Mouse (Mus musculus) hindbrain, embryonic 11.5 days (tissue): ENCODE measurements around the gene Arhgef2. TPM values are rescaled to one million over a fixed set of nuclear protein-coding genes. Genes with fewer than 3 reads are reported as not detected.

Source experiments
- ATAC-seq: fragments of 200-750 bp; cut with Nextera tagmentation; 2 replicates; pipeline ENCODE4 v1.8.0; 2017; ENCODE audit warnings: mild to moderate bottlenecking, moderate TSS enrichment, moderate library complexity; ENCODE audit not compliant: low FRiP score
- DNase-seq: peaks from one replicate; pipeline ENCODE4 v3.0.0-alpha.2; 2015; ENCODE audit warnings: low spot score
- H3K27ac ChIP-seq: fragments of 300-500 bp; sonication (generic); 2 replicates; pipeline ENCODE4 v1.5.1; 2014; ENCODE audit warnings: mild to moderate bottlenecking, low read depth, low read length
- H3K27me3 ChIP-seq: fragments of 300-500 bp; sonication (generic); 2 replicates; pipeline ENCODE4 v1.6.1; 2014; ENCODE audit warnings: mild to moderate bottlenecking, low read length, moderate library complexity, mixed read lengths; ENCODE audit not compliant: control insufficient read depth, insufficient read depth
- H3K36me3 ChIP-seq: fragments of 300-500 bp; sonication (generic); 2 replicates; pipeline ENCODE4 v1.6.1; 2014; ENCODE audit warnings: mild to moderate bottlenecking, low read length, moderate library complexity, mixed read lengths; ENCODE audit not compliant: control insufficient read depth, insufficient read depth
- H3K4me1 ChIP-seq: fragments of 300-500 bp; sonication (generic); replicated peaks from 2 replicates; pipeline ENCODE4 v1.6.1; 2014; ENCODE audit warnings: low read length, mixed read lengths; ENCODE audit not compliant: control insufficient read depth, insufficient read depth
- H3K4me2 ChIP-seq: fragments of 300-500 bp; sonication (generic); replicated peaks from 2 replicates; pipeline ENCODE4 v1.6.1; 2014; ENCODE audit warnings: mild to moderate bottlenecking, low read depth, low read length
- H3K4me3 ChIP-seq: fragments of 300-500 bp; sonication (generic); 2 replicates; pipeline ENCODE4 v1.5.1; 2014; ENCODE audit warnings: low read depth, low read length
- H3K9ac ChIP-seq: fragments of 300-500 bp; sonication (generic); 2 replicates; pipeline ENCODE4 v1.6.1; 2014; ENCODE audit warnings: low read depth, low read length
- H3K9me3 ChIP-seq: fragments of 300-500 bp; sonication (generic); 2 replicates; pipeline ENCODE4 v1.6.1; 2016; ENCODE audit warnings: low read length; ENCODE audit not compliant: control insufficient read depth
- WGBS: fragments of 180-500 bp; shearing (Covaris S2); extraction: QIAGEN DNeasy Blood & Tissue Kit; methylation state at CpG from one replicate; pipeline ENCODE4 v1.1.7; 2014; 5-methylcytosine and 5-hydroxymethylcytosine counted together
- polyA plus RNA-seq: library from polyadenylated mRNA; unstranded; fragments of >200 nt; fragmentation: Nextera tagmentation; extraction: Ambion mirVana; gene quantifications from 2 replicates; pipeline ENCODE4 v1.2.1, GENCODE M21; 2014

Gene Arhgef2
- polyA plus RNA-seq, 1 experiment from 2014 or later: 181 TPM

GRCm38 (mm10) chr3:88615117-88615516 is 9.4 kb downstream of the Arhgef2 start:
- Histone ChIP-seq H3K9ac (no peak overlapping the region), H3K4me2 (no peak overlapping the region), H3K4me3 (no peak overlapping the region), H3K9me3 (no peaks in the 10 kb centered on the region), H3K36me3 (no peaks in the 10 kb centered on the region), H3K4me1 (no peaks in the 10 kb centered on the region), H3K27ac (no peak overlapping the region), H3K27me3 (no peaks in the 10 kb centered on the region)
- no peak for DNase-seq
- ATAC-seq: no peak
- 64% methylated on average over 5 of the region's 5 CpGs for WGBS

- Histone ChIP-seq H3K9ac (no peak overlapping the region), H3K4me3 (no peak overlapping the region), H3K9me3 (no peaks in the 10 kb centered on the region), H3K27ac (no peak overlapping the region), H3K4me2 (no peak overlapping the region), H3K4me1 (no peaks in the 10 kb centered on the region), H3K36me3 (no peaks in the 10 kb centered on the region), H3K27me3 (no peaks in the 10 kb centered on the region)
- ATAC-seq (no peak), DNase-seq (no peak)
- WGBS: 50% methylated on average over 9 of the region's 9 CpGs
These were observed 10.2 kb downstream of the Arhgef2 start for GRCm38 (mm10) chr3:88615902-88616391.

DNA sequence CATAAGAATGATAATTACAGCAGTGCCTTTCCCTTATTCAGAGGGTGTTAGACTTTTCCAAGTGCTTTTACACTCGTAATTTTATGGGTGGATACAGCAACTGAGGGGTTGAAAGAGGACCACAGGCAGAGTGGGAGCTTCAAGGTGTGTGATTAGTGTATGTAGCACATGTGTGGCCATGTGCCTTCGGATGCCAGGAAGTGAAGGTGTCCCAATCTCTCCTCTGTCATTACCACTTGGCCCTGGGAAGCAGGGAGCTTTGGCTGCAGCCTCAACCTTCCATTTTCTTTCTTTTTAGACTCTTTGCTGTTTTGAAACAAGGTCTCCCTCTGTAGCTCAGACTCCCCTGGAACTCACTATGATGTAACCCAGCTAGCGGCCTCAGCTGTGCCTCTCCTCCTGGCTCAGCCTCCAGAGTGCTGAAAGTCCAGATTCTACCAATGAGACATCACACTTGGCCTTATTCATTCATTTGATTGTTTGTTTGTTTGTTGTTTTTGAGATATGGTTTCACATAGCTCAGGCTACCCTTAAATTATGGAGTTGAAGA is 11.3 kb downstream of the Arhgef2 start:
- Histone ChIP-seq H3K36me3 (no peaks in the 10 kb centered on the region), H3K4me1 (no peaks in the 10 kb centered on the region), H3K9me3 (no peaks in the 10 kb centered on the region), H3K9ac (no peak overlapping the region), H3K4me2 (no peak overlapping the region), H3K4me3 (no peak overlapping the region), H3K27ac (no peak overlapping the region), H3K27me3 (no peaks in the 10 kb centered on the region)
- 83% methylated on average over 3 of the region's 3 CpGs for WGBS
- no peak for ATAC-seq
- no peak for DNase-seq

GRCm38 (mm10) chr3:88618074-88618871 is 12.5 kb downstream of the Arhgef2 start:
- 77% methylated on average over 8 of the region's 8 CpGs for WGBS
- Histone ChIP-seq H3K27me3 (no peaks in the 10 kb centered on the region), H3K9me3 (no peaks in the 10 kb centered on the region), H3K36me3 (no peaks in the 10 kb centered on the region), H3K4me1 (no peaks in the 10 kb centered on the region), H3K4me2 (no peak overlapping the region), H3K4me3 (no peak overlapping the region), H3K27ac (no peak overlapping the region), H3K9ac (no peak overlapping the region)
- ATAC-seq (no peak), DNase-seq (no peak)

DNA sequence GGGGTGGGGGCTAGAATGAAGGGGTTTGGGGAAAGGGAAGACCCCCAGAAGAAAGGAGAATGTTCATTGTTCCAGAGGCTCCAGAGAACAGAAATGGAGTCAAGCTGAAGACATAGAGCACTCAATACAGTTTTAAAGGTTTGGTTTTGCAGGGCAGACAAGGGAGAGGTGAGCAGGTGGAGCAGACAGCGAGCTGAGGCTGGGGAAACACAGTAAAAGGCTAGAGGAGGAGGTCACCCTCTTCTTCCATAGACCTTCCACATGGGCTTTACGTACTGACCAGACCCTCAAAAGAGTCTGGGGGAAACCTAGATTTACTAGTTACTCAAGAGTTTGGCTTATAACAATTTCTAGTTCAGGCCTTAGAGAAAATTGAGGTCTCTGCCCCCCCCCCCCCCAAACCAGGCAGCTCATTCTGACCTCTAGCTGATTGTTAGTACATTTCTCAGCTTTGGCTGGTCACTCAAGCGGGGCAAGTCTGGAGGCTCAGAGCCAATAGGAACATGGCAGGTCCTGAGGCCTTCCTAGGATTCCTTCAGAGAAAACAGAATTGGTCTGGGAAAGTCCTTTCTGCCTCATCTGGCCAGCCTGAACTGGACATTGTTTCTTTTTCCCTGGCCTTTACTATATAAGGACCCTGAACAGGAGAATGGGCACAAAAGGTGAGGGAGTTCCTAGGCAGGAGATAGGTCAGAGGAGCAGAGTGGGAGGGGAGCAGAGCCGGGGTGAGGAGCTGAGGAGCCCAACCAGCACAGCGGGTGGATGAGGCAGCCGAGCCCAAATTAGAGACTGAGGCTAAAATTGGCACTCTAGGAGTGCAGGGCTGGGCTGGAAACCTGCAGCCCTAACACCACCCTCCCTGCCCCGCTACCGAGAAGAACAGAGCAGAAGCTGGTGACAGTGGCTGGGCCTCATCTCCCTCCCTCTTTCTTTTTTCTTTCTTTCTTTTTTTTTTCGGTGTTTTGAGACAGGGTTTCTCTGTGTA is 13.6 kb downstream of the Arhgef2 start:
- peaks cover 3% of the 10 kb centered on the region; the same call in 1 of the 2 replicates for H3K4me1 ChIP-seq
- H3K9ac ChIP-seq: no peak overlapping the region

DNA sequence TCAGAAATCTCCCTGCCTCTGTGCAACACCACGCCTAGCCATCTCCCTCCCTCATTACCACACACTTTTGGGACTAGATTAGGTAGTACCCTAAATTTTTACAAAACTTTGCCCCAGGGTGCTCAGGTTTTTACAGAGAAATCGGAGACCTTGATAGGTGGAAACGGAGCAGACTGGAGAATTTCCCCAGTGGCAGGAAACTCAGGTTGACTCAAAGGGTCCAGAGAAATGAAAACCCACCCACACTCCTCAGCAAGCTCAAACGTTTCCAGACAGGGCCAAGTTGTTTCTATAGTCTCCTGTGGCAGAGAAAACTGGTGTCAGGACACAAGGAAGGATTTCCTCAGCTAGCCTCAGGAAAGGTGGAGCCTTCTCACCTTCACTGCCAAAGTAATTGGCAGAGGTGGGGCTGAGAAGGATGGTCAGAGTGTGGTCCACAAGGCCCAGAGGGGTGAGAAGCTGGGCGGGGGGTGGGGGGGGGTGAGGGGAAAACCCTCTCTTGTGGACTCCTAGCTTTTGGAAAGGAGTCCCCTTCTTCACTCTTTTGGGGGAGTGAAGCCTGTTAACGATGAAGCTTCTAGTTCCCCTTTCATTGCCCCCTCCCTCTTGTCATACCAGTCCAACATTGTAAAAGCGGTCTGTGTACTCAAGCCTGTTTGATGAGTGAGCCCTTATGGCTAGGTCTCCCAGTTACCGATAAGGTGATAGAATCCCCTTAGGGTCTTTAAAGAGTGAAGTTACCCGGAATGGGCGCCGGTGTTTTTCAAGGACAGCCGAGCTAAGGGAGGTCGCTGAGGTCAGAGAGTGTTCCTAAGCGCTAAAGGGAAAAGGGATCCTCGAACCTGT is 14.6 kb downstream of the Arhgef2 start:
- peak; percentile 20 for ATAC-seq
- H3K4me1 ChIP-seq: peaks cover 8% of the 10 kb centered on the region; the same call in 1 of the 2 replicates
- 12% methylated on average over 15 of the region's 15 CpGs for WGBS

More for the DNA sequence above, 13.6 kb downstream of the Arhgef2 start:
- no peaks in the 10 kb centered on the region for H3K27me3 ChIP-seq
- no peak overlapping the region for H3K27ac ChIP-seq
- no peak overlapping the region for H3K4me2 ChIP-seq
- DNase-seq (no peak), ATAC-seq (no peak)
- H3K36me3 ChIP-seq: no peaks in the 10 kb centered on the region
- WGBS: 45% methylated on average over 8 of the region's 9 CpGs
- H3K4me3 ChIP-seq: no peak overlapping the region
- no peaks in the 10 kb centered on the region for H3K9me3 ChIP-seq

GRCm38 (mm10) chr3:88620992-88621536 is 15.3 kb downstream of the Arhgef2 start:
- no peaks in the 10 kb centered on the region for H3K27me3 ChIP-seq
- WGBS: under 1% methylated on average over 42 of the region's 64 CpGs
- ATAC-seq (peak; percentile 78), DNase-seq (peak; percentile 84)
- H3K9ac ChIP-seq: peak overlapping the region; percentile 99
- H3K4me1 ChIP-seq: peaks cover 12% of the 10 kb centered on the region
- H3K36me3 ChIP-seq: no peaks in the 10 kb centered on the region
- peak overlapping the region; percentile 89 for H3K4me3 ChIP-seq
- H3K27ac ChIP-seq: peak overlapping the region; percentile 88
- H3K4me2 ChIP-seq: peak overlapping the region; percentile 82
- H3K9me3 ChIP-seq: no peaks in the 10 kb centered on the region

More for the DNA sequence above, 14.6 kb downstream of the Arhgef2 start:
- no peaks in the 10 kb centered on the region for H3K9me3 ChIP-seq
- H3K27me3 ChIP-seq: no peaks in the 10 kb centered on the region
- peak overlapping the region; percentile 99 for H3K9ac ChIP-seq
- H3K4me2 ChIP-seq: peak overlapping the region; percentile 82
- H3K36me3 ChIP-seq: no peaks in the 10 kb centered on the region
- no peak for DNase-seq
- H3K27ac ChIP-seq: peak overlapping the region; percentile 88
- peak overlapping the region; percentile 89 for H3K4me3 ChIP-seq
